Mouse (Mus musculus) liver, embryonic 14.5 days (tissue): ENCODE measurements around the gene Dcps. TPM values are rescaled to one million over a fixed set of nuclear protein-coding genes. Genes with fewer than 3 reads are reported as not detected.
A peak's percentile ranks its signal among the peaks of the same experiment; 100 is the strongest.

Experiments used
- ATAC-seq: fragments of 200-750 bp; cut with Nextera tagmentation; 2 replicates; pipeline ENCODE4 v1.8.0; 2017; ENCODE audit warnings: moderate number of reproducible peaks, mild to moderate bottlenecking, moderate library complexity; ENCODE audit not compliant: insufficient read depth
- DNase-seq, 3 experiments: peaks; one replicate each; pipeline ENCODE4 v3.0.0-alpha.2; 2012 to 2013; ENCODE audit warnings: low read depth in 3 of 3, low spot score in 3 of 3
- H3K27ac ChIP-seq: fragments of 300-500 bp; sonication (generic); 2 replicates; pipeline ENCODE4 v1.5.1; 2014; ENCODE audit warnings: moderate library complexity, mild to moderate bottlenecking, control low read depth, inconsistent platforms
- H3K27me3 ChIP-seq: fragments of 300-500 bp; sonication (generic); 2 replicates; pipeline ENCODE4 v1.6.1; 2014; ENCODE audit warnings: mild to moderate bottlenecking, low read length, moderate library complexity; ENCODE audit not compliant: control insufficient read depth, insufficient read depth
- H3K36me3 ChIP-seq: fragments of 300-500 bp; sonication (generic); replicated peaks from 2 replicates; pipeline ENCODE4 v1.6.1; 2014; ENCODE audit warnings: low read depth; ENCODE audit not compliant: control insufficient read depth, insufficient read depth
- H3K4me1 ChIP-seq, 2 experiments: fragments of 200-500 bp in 1 of 2; fragments of 300-500 bp in 1 of 2; sonication (generic) in 1 of 2; replicated peaks; 2 replicates each; pipeline ENCODE4 v1.6.1; 2012 to 2014; ENCODE audit warnings: antibody characterized with exemption in 1 of 2, inconsistent platforms in 1 of 2, low read length in 1 of 2; ENCODE audit not compliant: control insufficient read depth in 2 of 2, insufficient read depth in 2 of 2
- H3K4me2 ChIP-seq: fragments of 300-500 bp; sonication (generic); 2 replicates; pipeline ENCODE4 v1.6.1; 2014; ENCODE audit warnings: low read depth, mild to moderate bottlenecking, control low read depth, moderate library complexity
- H3K4me3 ChIP-seq, 2 experiments: fragments of 200-500 bp in 1 of 2; fragments of 300-500 bp in 1 of 2; sonication (generic) in 1 of 2; 2 replicates each; pipeline ENCODE4 v1.5.1; 2012 to 2014; ENCODE audit warnings: low read depth in 2 of 2, low read length in 2 of 2, mild to moderate bottlenecking in 2 of 2, control low read depth in 1 of 2, inconsistent platforms in 1 of 2, moderate library complexity in 1 of 2; ENCODE audit not compliant: insufficient read depth in 1 of 2
- H3K9ac ChIP-seq: fragments of 300-500 bp; sonication (generic); replicated peaks from 2 replicates; pipeline ENCODE4 v1.6.1; 2014; ENCODE audit warnings: mild to moderate bottlenecking, control low read depth, moderate library complexity
- H3K9me3 ChIP-seq: fragments of 300-500 bp; sonication (generic); 2 replicates; pipeline ENCODE4 v1.6.1; 2016; ENCODE audit warnings: low read length, mixed read lengths; ENCODE audit not compliant: control insufficient read depth
- CTCF ChIP-seq: IDR thresholded peaks from 2 replicates; pipeline ENCODE4 v1.5.1; 2016; ENCODE audit warnings: antibody characterized with exemption, low read depth, control low read depth
- EP300 ChIP-seq: IDR thresholded peaks from 2 replicates; pipeline ENCODE4 v1.6.1; 2016; ENCODE audit warnings: antibody characterized with exemption, low read depth
- WGBS: fragments of 180-500 bp; shearing (Covaris S2); extraction: QIAGEN DNeasy Blood & Tissue Kit; methylation state at CpG from one replicate; pipeline ENCODE4 v1.1.7; 2014; ENCODE audit not compliant: insufficient replicate concordance; 5-methylcytosine and 5-hydroxymethylcytosine counted together
- polyA plus RNA-seq, 2 experiments: library from polyadenylated mRNA; depleted of rRNA in 1 of 2; stranded (reverse) in 1 of 2; unstranded in 1 of 2; fragments of >200 nt; fragmentation: Nextera tagmentation in 1 of 2; extraction: Ambion mirVana in 1 of 2; gene quantifications; 2 replicates each; pipeline versions ENCODE4 v1.2.1 to v1.2.3; 2012 to 2014

Dcps gene
- polyA plus RNA-seq, 2 experiments: 36.5 to 48.0 TPM

DNA sequence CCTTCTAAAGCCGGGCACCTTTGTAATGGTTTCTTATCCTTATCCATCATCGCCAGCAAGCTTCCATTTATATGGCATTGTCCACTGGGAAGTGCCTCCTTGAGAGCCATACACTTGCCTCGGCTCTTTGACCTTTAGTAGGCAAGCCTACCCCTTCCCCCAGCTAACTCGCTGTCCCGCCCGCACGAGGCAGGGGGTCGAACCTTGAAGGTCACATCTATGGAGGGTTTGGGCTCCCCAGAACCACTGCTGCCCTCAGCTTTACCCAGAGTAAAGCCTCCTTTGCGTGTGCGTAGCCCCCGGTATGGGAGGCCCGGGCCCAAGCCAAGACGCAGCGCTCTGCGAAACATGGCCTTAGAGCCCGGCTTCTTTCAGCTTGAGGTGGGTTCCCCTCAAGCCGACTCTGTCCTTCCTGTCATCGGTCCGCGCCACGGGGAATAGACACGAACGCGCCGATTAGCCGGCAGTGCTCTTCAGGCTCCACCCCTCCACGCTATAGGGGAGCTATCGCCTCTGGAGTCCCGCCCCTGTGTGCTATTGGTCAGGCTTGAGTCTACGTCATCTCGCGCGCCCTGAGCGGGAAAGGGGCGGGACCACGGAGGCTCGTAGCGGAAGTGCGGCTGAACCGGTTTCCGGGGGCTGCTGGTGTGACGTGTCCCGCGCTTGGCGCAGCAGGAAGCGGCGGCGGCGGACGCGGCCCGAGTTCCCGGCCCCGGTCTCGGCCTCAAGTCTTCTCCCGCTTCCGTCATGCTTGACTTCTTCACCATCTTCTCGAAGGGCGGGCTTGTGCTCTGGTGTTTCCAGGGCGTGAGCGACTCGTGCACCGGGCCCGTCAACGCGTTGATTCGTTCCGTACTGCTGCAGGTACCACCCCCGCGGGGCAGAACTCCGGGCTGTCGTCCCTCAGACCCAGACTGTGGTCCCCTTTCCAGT is 34.9 kb upstream of the Dcps start, which contains the start of gene Foxred1:
Gene Foxred1 (minus strand): TSS at position 514 of the 933 bp plus-strand sequence.
- no peaks in the 10 kb centered on the region for H3K27me3 ChIP-seq
- H3K27ac ChIP-seq: peak within 1 kb of the TSS; percentile 64
- H3K9ac ChIP-seq: peak within 1 kb of the TSS; percentile 89
- DNase-seq (peak; percentile 98 to 99 (median 98)), ATAC-seq (peak; percentile 99)
- no peak for TF ChIP-seq CTCF
- TF ChIP-seq EP300: no peak
- H3K4me3 ChIP-seq: peak within 1 kb of the TSS; percentile 86 to 92
- peaks cover 10 to 14% of the 10 kb centered on the region in 2 experiments; a peak in 3 of 4 replicates for H3K4me1 ChIP-seq
- WGBS: under 1% methylated on average over 72 of the region's 72 CpGs
- H3K4me2 ChIP-seq: peak within 1 kb of the TSS; percentile 97
- H3K36me3 ChIP-seq: peaks cover 46% of the 10 kb centered on the region
- H3K9me3 ChIP-seq: no peaks in the 10 kb centered on the region

DNA sequence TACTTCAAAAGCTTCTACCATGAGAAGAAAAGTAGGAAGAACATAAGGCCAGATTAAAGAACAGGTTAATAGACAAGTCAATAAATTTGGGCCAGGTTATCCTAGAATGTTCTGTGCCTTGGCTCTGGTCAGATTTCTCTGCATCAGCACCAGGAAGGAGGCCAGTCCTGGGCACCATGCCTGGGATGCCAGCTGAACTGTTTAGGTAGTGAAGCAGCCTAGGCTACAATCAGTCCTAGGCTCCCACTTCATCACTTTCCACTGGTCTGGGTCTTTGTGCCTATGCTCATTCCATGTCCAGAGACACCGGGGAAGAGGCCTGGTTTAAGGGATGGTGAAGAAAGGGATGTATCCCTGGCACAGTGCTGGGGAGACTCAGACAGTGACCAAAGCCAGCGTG is 28.6 kb upstream of the Dcps start:
- TF ChIP-seq CTCF (no peak), EP300 (no peak)
- Histone ChIP-seq H3K9ac (no peak overlapping the region), H3K4me2 (no peak overlapping the region), H3K27ac (no peak overlapping the region), H3K36me3 (peaks cover 18% of the 10 kb centered on the region), H3K4me3 (no peak overlapping the region), H3K9me3 (no peaks in the 10 kb centered on the region), H3K4me1 (peaks cover 8 to 19% of the 10 kb centered on the region in 2 experiments; a peak in 3 of 4 replicates), H3K27me3 (no peaks in the 10 kb centered on the region)
- ATAC-seq (no peak), DNase-seq (no peak)
- 81% methylated on average over 2 of the region's 2 CpGs for WGBS

DNA sequence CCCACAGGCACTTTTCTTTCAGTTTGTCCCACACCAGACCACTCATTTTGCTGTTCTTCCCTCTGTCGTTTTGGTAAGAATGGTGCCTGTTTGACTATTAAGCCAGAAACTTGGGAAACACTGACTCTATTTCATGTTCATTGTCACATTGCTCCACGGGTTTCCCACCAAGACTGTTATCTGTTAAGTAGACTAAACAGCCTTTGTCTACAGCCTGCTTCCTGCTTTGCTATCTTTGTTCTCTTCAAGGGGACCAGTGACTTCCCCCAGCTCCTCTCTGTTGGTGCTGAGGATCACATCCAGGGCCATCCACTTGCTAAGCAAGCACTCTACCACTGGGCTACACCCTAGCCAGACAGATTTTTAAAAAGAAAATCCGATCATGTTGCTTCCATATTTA is 27.7 kb upstream of the Dcps start:
- peaks cover 18% of the 10 kb centered on the region for H3K36me3 ChIP-seq
- no peaks in the 10 kb centered on the region for H3K9me3 ChIP-seq
- TF ChIP-seq CTCF (no peak), EP300 (no peak)
- H3K27me3 ChIP-seq: no peaks in the 10 kb centered on the region
- H3K4me2 ChIP-seq: no peak overlapping the region
- H3K27ac ChIP-seq: no peak overlapping the region
- ATAC-seq (no peak), DNase-seq (no peak)
- H3K4me1 ChIP-seq: peaks cover 8 to 21% of the 10 kb centered on the region in 2 experiments; a peak in 3 of 4 replicates
- WGBS: 20% methylated on average over 3 of the region's 3 CpGs
- H3K4me3 ChIP-seq: no peak overlapping the region
- H3K9ac ChIP-seq: no peak overlapping the region

DNA sequence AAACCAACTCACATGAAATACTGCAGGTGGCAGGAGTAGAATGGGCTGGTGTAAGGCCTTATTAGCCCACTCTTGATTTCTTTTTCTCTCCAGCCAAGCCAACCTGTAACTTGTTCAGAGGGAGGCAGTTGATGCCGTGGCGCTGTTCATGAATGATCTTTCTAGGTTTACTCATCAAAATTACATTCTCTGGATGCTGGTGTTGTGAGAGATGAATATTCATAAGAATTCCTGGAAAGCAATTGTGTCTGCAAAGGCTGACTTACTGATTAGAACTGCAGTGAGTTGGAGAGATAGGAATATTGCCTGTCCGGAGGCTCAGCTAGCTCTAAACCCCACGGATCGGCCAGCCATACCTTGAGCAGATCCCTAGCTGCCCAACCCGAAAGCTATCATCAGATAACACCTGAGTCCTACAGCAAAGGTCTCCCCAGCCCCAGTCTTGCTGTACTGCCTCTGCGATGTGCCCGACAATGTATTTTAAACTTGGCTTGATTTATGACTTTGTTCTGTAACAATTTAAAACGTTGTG is 24.7 kb upstream of the Dcps start:
- TF ChIP-seq CTCF: no peak
- TF ChIP-seq EP300: peak; percentile 43; the same call in 1 of the 2 replicates
- Histone ChIP-seq H3K36me3 (peaks cover 3% of the 10 kb centered on the region; the same call in 1 of the 2 replicates), H3K27me3 (no peaks in the 10 kb centered on the region), H3K4me2 (peak overlapping the region; percentile 85), H3K27ac (peak overlapping the region; percentile 70), H3K4me3 (peak overlapping the region; percentile 63 to 85), H3K9me3 (no peaks in the 10 kb centered on the region), H3K4me1 (peaks cover 8 to 21% of the 10 kb centered on the region in 2 experiments; a peak in 3 of 4 replicates), H3K9ac (peak overlapping the region; percentile 74)
- WGBS: 14% methylated on average over 9 of the region's 9 CpGs
- peak; percentile 42 to 68 (median 47) for DNase-seq
- peak; percentile 64 for ATAC-seq
